Mouse (Mus musculus): ENCODE results near the gene Zfp523.

Gene Zfp523

GRCm38 (mm10) chr17:28161310-28161881 lies 15.5 kb upstream of the Zfp523 start:
- peak in 1 of 2 experiments; percentile 57 for DNase-seq

GRCm38 (mm10) chr17:28163666-28164065 lies 13.3 kb upstream of the Zfp523 start:
- peak; percentile 87 to 88 for DNase-seq

GRCm38 (mm10) chr17:28170460-28171305 lies 6.2 kb upstream of the Zfp523 start:
- peak; percentile 65 to 67 for DNase-seq

- peak in 1 of 2 experiments; percentile 30 for DNase-seq
Measured at GRCm38 (mm10) chr17:28172690-28173089, 4.2 kb upstream of the Zfp523 start.

- peak; percentile 74 to 86 for DNase-seq
Measured at GRCm38 (mm10) chr17:28177540-28178046, 664 bp downstream of the Zfp523 start.

GRCm38 (mm10) chr17:28180331-28180730 lies 3.4 kb downstream of the Zfp523 start:
- peak in 1 of 2 experiments; percentile 37 for DNase-seq

- no peak for DNase-seq
Measured at GRCm38 (mm10) chr17:28180783-28181544, 4.0 kb downstream of the Zfp523 start.

- DNase-seq, result no peak
Measured at GRCm38 (mm10) chr17:28184971-28185638, 8.2 kb downstream of the Zfp523 start.

GRCm38 (mm10) chr17:28188313-28188712 lies 11.4 kb downstream of the Zfp523 start:
- DNase-seq, result no peak

- DNase-seq, result no peak
Measured at GRCm38 (mm10) chr17:28192754-28193153, 15.8 kb downstream of the Zfp523 start.

- no peak for DNase-seq
Measured at GRCm38 (mm10) chr17:28193559-28193958, 16.6 kb downstream of the Zfp523 start.

GRCm38 (mm10) chr17:28195033-28195432 lies 18.1 kb downstream of the Zfp523 start:
- no peak for DNase-seq

- no peak for DNase-seq
Measured at GRCm38 (mm10) chr17:28197646-28198045, 20.7 kb downstream of the Zfp523 start.

GRCm38 (mm10) chr17:28201982-28202381 lies 25.1 kb downstream of the Zfp523 start:
- DNase-seq, result no peak

- peak; percentile 70 to 77 for DNase-seq
Measured at GRCm38 (mm10) chr17:28204052-28204720, 27.3 kb downstream of the Zfp523 start.

- DNase-seq, result no peak
Measured at GRCm38 (mm10) chr17:28205443-28205842, 28.5 kb downstream of the Zfp523 start.

- DNase-seq, result peak in 1 of 2 experiments; percentile 16
Measured at GRCm38 (mm10) chr17:28207092-28207491, 30.2 kb downstream of the Zfp523 start.

GRCm38 (mm10) chr17:28207591-28208313 lies 30.8 kb downstream of the Zfp523 start, which contains the start of gene Def6:
Gene Def6 (plus strand): TSS chr17:28207778.
- peak; percentile 85 to 92 for DNase-seq

GRCm38 (mm10) chr17:28208314-28208612 lies 31.3 kb downstream of the Zfp523 start:
- no peak for DNase-seq

- no peak for DNase-seq
Measured at GRCm38 (mm10) chr17:28209457-28210110, 32.7 kb downstream of the Zfp523 start.

- DNase-seq, result no peak
Measured at GRCm38 (mm10) chr17:28211921-28212341, 35.0 kb downstream of the Zfp523 start.

Data from kidney, postnatal 4 days (tissue).